Mouse (Mus musculus) forebrain, embryonic 15.5 days (tissue): Measurements from ENCODE around the gene Hpcal4. TPM values are rescaled to one million over a fixed set of nuclear protein-coding genes. Genes with fewer than 3 reads are reported as not detected.
A peak's percentile ranks its signal among the peaks of the same experiment; 100 is the strongest.

Source experiments
- ATAC-seq: fragments of 200-750 bp; cut with Nextera tagmentation; replicated peaks from 2 replicates; pipeline ENCODE4 v1.8.0; 2017; ENCODE audit warnings: mild to moderate bottlenecking, moderate TSS enrichment, moderate library complexity
- H3K27ac ChIP-seq: fragments of 300-500 bp; sonication (generic); replicated peaks from 2 replicates; pipeline ENCODE4 v1.5.1; 2015; ENCODE audit warnings: mild to moderate bottlenecking, inconsistent platforms
- H3K27me3 ChIP-seq: fragments of 300-500 bp; sonication (generic); 2 replicates; pipeline ENCODE4 v1.6.1; 2015; ENCODE audit warnings: inconsistent platforms
- H3K36me3 ChIP-seq: fragments of 300-500 bp; sonication (generic); 2 replicates; pipeline ENCODE4 v1.6.1; 2015; ENCODE audit warnings: mild to moderate bottlenecking, inconsistent platforms
- H3K4me1 ChIP-seq: fragments of 300-500 bp; sonication (generic); 2 replicates; pipeline ENCODE4 v1.6.1; 2015; ENCODE audit warnings: inconsistent platforms
- H3K4me2 ChIP-seq: fragments of 300-500 bp; sonication (generic); replicated peaks from 2 replicates; pipeline ENCODE4 v1.6.1; 2015; ENCODE audit warnings: mild to moderate bottlenecking, inconsistent platforms
- H3K4me3 ChIP-seq: fragments of 300-500 bp; sonication (generic); 2 replicates; pipeline ENCODE4 v1.5.1; 2015; ENCODE audit warnings: mild to moderate bottlenecking, inconsistent platforms
- H3K9ac ChIP-seq: fragments of 300-500 bp; sonication (generic); replicated peaks from 2 replicates; pipeline ENCODE4 v1.6.1; 2015; ENCODE audit warnings: mild to moderate bottlenecking, inconsistent platforms
- H3K9me3 ChIP-seq: fragments of 300-500 bp; sonication (generic); 2 replicates; pipeline ENCODE4 v1.6.1; 2016; ENCODE audit warnings: inconsistent platforms
- WGBS: fragments of 180-500 bp; shearing (Covaris S2); methylation state at CpG from one replicate; pipeline ENCODE4 v1.1.7; 2015; ENCODE audit warnings: mixed read lengths; 5-methylcytosine and 5-hydroxymethylcytosine counted together
- polyA plus RNA-seq: library from polyadenylated mRNA; unstranded; fragments of >200 nt; fragmentation: Nextera tagmentation; extraction: Ambion mirVana; gene quantifications from 2 replicates; pipeline ENCODE4 v1.2.1, GENCODE M21; 2015

Hpcal4 gene
- polyA plus RNA-seq, 1 experiment from 2014 or later, result 28.3 TPM

DNA sequence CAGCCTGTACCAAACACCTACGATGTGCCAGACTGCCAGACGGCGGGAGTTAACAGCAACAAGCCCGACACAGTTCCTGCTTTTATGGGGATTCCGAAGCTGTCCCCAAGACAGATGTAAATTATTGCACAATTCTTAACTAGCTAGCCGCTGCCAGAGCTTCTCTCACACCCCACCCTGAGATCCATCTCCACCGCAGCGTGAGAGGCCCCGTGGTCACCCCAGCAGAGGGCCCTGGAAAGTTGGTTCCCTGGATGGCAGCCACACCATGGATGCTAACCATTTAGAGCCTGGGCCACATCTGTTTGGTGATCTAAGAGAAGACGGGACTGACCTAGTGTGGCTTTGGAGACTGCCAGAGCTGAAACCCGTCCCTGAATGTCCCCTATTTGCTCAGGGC, 46.1 kb downstream of the Hpcal4 start:
- 89% methylated on average over 11 of the region's 11 CpGs for WGBS
- H3K36me3 ChIP-seq, result no peaks in the 10 kb centered on the region
- ATAC-seq, result no peak

DNA sequence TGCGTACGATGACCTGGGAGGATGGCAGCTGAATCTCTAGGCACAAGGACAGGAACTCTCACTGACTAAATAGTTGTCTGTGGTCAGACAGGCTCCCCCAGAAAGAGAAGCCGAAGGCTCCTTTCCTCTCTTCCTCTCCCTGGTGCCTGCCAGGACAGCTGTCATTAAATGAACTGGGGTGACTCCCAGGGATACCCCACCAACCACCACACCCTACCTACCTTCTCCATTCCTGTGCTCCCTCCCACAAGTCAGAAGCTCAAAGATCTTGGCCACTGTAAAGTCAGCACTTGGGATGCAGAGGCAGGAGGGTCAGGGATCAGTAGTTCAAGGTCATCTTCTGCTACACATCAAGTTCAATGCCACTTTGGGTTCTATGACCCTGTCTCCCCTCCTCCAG, 49.8 kb downstream of the Hpcal4 start:
- Histone ChIP-seq H3K27me3 (peaks cover 21% of the 10 kb centered on the region; the same call in 1 of the 2 replicates), H3K4me3 (no peak overlapping the region), H3K4me1 (peaks cover 8% of the 10 kb centered on the region), H3K27ac (no peak overlapping the region), H3K4me2 (no peak overlapping the region), H3K9ac (no peak overlapping the region), H3K9me3 (no peaks in the 10 kb centered on the region), H3K36me3 (no peaks in the 10 kb centered on the region)
- no peak for ATAC-seq
- 81% methylated on average over 3 of the region's 3 CpGs for WGBS

More for the DNA sequence above, 46.1 kb downstream of the Hpcal4 start:
- Histone ChIP-seq H3K4me1 (peaks cover 8% of the 10 kb centered on the region), H3K27ac (no peak overlapping the region), H3K9me3 (no peaks in the 10 kb centered on the region), H3K4me3 (no peak overlapping the region), H3K4me2 (no peak overlapping the region), H3K9ac (no peak overlapping the region), H3K27me3 (peaks cover 20% of the 10 kb centered on the region; the same call in 1 of the 2 replicates)

DNA sequence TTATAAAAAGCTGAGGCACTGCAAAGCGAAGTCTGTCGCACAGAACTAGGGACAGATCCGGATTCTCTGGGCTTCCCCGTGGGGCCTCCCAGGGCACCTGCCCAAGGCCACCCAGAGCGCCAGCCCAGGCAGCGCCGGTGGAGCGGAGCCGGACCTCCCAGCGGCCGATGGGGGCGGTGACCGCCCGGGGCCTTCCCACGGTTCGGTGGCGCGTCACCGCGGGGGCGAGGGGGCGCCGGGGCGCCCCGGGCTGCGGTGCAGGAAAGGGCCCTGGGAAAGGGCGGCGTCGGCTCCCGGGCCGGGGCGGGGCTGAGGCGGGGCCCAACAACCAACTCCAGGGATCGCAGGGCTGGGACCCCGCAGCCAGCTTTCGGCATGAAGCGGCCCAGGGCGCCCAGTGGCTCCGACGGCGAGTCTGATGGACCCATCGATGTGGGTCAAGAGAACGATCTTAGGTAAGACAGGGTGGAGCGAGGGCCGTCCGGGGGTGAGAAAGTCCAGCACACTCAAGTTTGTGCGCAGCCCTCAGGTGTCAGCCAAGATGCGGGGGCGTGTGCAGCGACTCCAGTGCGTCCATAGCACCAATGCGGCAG, 50.6 kb downstream of the Hpcal4 start, which contains the start of gene Heyl:
Heyl (plus strand) TSS at position 65 of the 593 bp plus-strand sequence.
- Histone ChIP-seq H3K4me2 (peak within 1 kb of the TSS; percentile 59), H3K36me3 (no peaks in the 10 kb centered on the region), H3K9me3 (no peaks in the 10 kb centered on the region), H3K27me3 (peaks cover 29% of the 10 kb centered on the region; the same call in 1 of the 2 replicates), H3K9ac (peak within 1 kb of the TSS; percentile 30), H3K4me1 (peaks cover 8% of the 10 kb centered on the region), H3K27ac (no peak within 1 kb of the TSS), H3K4me3 (peak within 1 kb of the TSS; percentile 36)
- WGBS, result 1% methylated on average over 48 of the region's 52 CpGs
- peak; percentile 38; the same call in 1 of the 2 replicates for ATAC-seq

DNA sequence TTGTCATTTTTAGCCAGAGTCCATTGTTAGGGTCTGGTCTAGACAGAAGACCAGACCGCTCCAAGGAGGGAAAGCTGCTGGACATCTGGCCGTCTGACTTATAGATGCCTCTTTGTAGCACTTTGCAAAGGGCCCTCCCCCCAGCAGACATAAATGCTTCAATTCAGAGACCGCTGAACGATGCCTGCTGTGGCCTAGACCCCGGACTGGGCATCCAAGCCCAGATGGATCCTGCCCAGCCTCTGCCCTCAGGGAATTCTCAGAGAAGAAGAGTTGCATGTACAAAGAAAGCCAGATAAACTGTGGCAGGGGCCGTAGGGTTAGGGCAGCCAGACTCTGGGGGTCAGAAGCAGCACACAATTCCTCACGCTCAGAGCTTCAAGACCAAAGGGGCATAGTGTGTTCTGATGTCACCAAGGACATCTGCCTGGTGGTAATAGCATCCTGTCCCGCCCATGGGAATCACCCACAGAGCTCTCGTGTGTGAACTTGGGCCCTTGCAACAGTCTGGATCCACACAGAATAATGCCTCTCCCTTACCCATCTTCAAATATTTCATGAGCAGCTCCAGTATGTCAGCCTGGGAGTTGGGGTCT, 52.9 kb downstream of the Hpcal4 start:
- Histone ChIP-seq H3K27me3 (peaks cover 46% of the 10 kb centered on the region; the same call in 1 of the 2 replicates), H3K4me1 (peaks cover 16% of the 10 kb centered on the region), H3K36me3 (no peaks in the 10 kb centered on the region), H3K27ac (no peak overlapping the region), H3K4me2 (no peak overlapping the region), H3K4me3 (no peak overlapping the region), H3K9ac (no peak overlapping the region), H3K9me3 (no peaks in the 10 kb centered on the region)
- WGBS, result 72% methylated on average over 9 of the region's 9 CpGs
- no peak for ATAC-seq

DNA sequence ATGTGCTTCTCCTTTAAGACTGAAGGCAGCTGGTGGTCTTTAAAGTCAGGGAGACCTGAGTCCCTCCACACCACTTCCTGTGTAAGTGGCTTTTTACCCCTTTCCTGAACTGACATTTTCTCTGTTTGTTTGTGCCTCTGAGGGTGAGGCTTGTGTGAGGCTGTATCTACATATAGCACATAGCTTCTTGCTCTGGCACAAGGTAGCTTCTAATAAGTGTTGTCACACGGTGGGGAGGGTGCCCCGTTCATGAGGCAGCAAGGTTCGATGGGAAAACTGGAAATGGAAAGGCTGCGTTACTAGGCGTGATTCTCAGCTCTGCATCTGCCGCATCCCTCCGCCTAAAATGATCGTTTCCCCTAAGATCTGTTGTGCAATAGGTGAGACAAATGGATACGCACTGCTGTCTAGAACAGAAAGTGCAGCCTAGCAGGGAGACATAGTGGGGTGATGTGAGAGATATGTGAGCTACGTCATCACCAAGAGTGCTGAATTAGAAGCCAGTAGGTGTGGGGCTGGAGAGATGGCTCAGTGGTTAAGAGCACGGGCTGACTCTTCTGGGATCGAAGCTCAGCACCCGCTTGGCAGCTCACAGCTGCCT, 53.5 kb downstream of the Hpcal4 start:
- H3K4me2 ChIP-seq, result no peak overlapping the region
- H3K27ac ChIP-seq, result no peak overlapping the region
- WGBS, result 84% methylated on average over 13 of the region's 13 CpGs
- peaks cover 46% of the 10 kb centered on the region; the same call in 1 of the 2 replicates for H3K27me3 ChIP-seq
- no peak overlapping the region for H3K4me3 ChIP-seq
- no peaks in the 10 kb centered on the region for H3K9me3 ChIP-seq
- H3K9ac ChIP-seq, result no peak overlapping the region
- H3K36me3 ChIP-seq, result no peaks in the 10 kb centered on the region
- H3K4me1 ChIP-seq, result peaks cover 16% of the 10 kb centered on the region
- ATAC-seq, result no peak

DNA sequence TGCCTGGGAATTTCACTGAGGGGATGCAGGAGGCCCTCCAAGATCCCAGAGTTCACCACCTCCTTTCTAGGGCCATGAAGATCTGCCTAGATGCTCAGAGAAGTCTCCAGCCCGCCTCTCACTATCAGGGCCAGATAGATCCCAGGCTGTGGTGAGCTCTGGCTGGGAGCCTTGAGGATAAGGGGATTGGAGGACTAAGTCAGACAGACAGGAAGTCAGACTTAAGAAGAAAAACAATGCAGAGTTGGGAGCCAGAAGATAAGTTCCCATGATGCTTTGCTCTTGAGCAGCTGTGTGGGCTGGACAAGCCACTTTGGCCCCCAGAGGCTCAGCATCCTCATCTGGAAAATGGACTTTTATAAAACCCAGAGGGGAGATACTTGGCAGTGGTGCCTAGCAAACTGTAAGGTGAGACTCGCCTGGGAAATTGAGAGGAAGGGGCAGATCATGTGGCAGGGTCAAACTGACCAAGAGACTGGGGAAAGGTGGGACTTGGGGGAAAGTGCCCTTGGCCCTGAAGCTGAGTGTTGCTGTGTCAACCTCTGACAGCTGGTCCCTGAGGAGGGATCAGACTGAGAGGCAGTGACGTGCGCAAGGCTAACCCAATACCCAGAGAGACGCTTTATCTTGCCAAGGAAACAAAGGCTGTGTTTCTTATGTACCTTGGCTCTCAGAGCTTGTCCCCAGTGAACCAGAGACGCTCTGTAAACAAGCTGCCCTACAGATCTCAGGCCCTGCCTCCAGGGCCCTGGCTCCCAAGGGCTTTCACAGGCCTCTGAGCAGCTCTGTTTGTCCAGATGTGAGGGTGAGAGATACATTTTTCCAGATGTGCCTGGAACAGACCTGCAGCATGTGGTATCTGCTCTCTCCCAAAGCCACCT, 54.6 kb downstream of the Hpcal4 start:
- no peak overlapping the region for H3K27ac ChIP-seq
- ATAC-seq, result no peak
- no peak overlapping the region for H3K4me3 ChIP-seq
- WGBS, result 67% methylated on average over 6 of the region's 6 CpGs
- no peaks in the 10 kb centered on the region for H3K9me3 ChIP-seq
- H3K4me2 ChIP-seq, result no peak overlapping the region
- no peak overlapping the region for H3K9ac ChIP-seq
- peaks cover 41% of the 10 kb centered on the region; the same call in 1 of the 2 replicates for H3K27me3 ChIP-seq
- peaks cover 16% of the 10 kb centered on the region for H3K4me1 ChIP-seq
- H3K36me3 ChIP-seq, result no peaks in the 10 kb centered on the region

DNA sequence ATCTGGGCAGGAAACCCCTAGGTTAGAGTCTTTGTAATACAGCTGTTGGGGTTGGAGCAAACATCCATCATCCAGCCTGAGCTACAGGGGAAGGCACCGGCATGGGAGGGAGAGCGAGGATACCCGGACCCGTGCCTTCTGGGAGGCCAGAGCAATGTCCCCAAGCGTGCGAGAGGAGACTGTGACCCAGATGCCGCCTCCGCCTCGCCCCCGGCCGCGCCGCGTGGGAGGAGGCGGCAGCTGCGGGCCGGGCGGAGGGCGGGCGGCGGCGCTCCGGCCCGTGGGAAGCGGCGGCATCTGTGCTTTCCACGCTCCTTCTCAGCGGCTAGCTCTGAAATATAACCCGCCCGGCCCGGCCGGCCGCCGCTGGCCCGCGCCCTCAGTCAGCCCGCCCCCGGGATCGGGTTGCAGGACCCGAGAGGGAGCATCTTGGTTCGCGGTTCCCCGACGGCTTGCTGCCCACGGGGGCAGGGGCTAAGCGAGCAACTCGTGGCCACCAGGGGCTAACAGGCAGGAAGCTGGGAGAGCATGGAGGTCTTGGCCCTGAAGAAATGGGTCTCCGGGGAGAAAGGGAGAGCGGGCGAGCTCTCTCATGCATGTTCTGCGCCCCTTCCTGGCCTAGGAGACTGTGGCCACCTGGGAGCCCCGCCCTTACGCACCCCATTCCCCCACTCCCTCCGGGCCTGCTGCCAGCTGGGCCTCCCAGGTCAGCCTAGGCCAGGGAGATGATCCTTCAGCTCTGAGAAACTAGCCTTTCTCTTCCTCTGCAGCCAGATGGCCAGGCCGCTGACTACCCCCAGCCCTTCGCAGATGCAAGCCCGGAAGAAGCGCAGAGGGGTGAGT, 56.6 kb downstream of the Hpcal4 start:
- ATAC-seq, result no peak
- Histone ChIP-seq H3K9me3 (no peaks in the 10 kb centered on the region), H3K4me3 (peak overlapping the region; percentile 29), H3K4me2 (peak overlapping the region; percentile 42), H3K36me3 (no peaks in the 10 kb centered on the region), H3K27ac (no peak overlapping the region), H3K9ac (peak overlapping the region; percentile 38), H3K4me1 (peaks cover 9% of the 10 kb centered on the region), H3K27me3 (peaks cover 26% of the 10 kb centered on the region; the same call in 1 of the 2 replicates)
- 8% methylated on average over 56 of the region's 58 CpGs for WGBS

Other genes with a start within 250 kb of the Hpcal4 start
- gene Mfsd2a, start 222.0 kb upstream of the Hpcal4 start, polyA plus RNA-seq, result 33.4 and 35.4 TPM in 2 replicates
- 88.8 and 91.3 TPM in 2 replicates for gene Mycl, start 187.6 kb upstream of the Hpcal4 start, polyA plus RNA-seq
- 31.6 and 33.5 TPM in 2 replicates for gene Trit1, start 166.6 kb upstream of the Hpcal4 start, polyA plus RNA-seq
- gene Bmp8b, start 78.1 kb upstream of the Hpcal4 start, polyA plus RNA-seq, result 0.23 TPM in 1 of 2 replicates, not detected in the other
- gene Oxct2b, start 67.0 kb upstream of the Hpcal4 start, polyA plus RNA-seq, result 0.17 and 0.19 TPM in 2 replicates
- gene Ppie, start 43.3 kb upstream of the Hpcal4 start, polyA plus RNA-seq, result 71.1 and 71.7 TPM in 2 replicates
- 0.15 TPM in 1 of 2 replicates, not detected in the other for gene Nt5c1a, start 18.3 kb downstream of the Hpcal4 start, polyA plus RNA-seq
- gene Heyl, start 50.3 kb downstream of the Hpcal4 start, polyA plus RNA-seq, result 4.3 TPM in 2 replicates
- 28.4 and 32.0 TPM in 2 replicates for gene Pabpc4, start 79.1 kb downstream of the Hpcal4 start, polyA plus RNA-seq
- gene Oxct2a, start 140.4 kb downstream of the Hpcal4 start, polyA plus RNA-seq, result not detected in 2 replicates
- gene Bmp8a, start 160.0 kb downstream of the Hpcal4 start, polyA plus RNA-seq, result 0.09 and 0.13 TPM in 2 replicates